In the genomic region with DNA sequence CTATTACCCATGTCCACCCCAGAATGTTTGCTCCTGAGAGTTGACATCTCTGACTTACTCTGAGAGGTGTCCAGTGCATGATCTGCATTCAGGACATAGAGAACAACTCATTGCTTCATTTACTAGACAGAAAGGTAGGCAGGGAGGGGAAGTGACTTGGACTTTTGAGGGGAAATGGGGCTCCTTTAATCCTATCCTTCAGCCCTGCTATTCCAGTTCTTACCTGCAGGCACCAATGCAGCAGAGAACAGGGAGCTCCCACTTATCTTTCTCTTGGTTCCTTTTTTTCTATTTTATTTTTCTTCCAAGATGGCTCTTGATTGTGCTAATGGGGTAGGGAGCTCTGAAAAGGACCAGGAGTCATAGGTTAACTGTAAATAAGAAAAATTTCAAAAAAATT, we compare ENCODE assay signal across 40 mouse cellular contexts. TPM values are rescaled to one million over a fixed set of nuclear protein-coding genes. Genes with fewer than 3 reads are reported as not detected.
DNase-seq lines count a peak whose midpoint lies in the region; ATAC-seq and TF ChIP-seq lines count a peak whose summit lies in the region.
"Had no signal": no experiment of that assay in that cellular context is flagged by ENCODE, and none has a peak within 500 bp of the region (broad histone marks: within the 10 kb centered on the region; RNA-seq: fewer than 3 reads in every experiment).

No protein-coding gene starts in this region.

- no peak overlapping the region for H3K9ac ChIP-seq in intestine, postnatal 0 days (ENCODE audit: low read depth, low read length)
- H3K9ac ChIP-seq in intestine, embryonic 16.5 days (ENCODE audit: low read depth, low read length) = no peak overlapping the region
- H3K9ac ChIP-seq in lung, postnatal 0 days (replicated peaks; ENCODE audit: low read depth) = no peak overlapping the region
- H3K9ac ChIP-seq: hindbrain, embryonic 12.5 days; limb, embryonic 15.5 days; lung, embryonic 15.5 days; midbrain, embryonic 12.5 days had no signal

- H3K36me3 ChIP-seq in intestine, postnatal 0 days (ENCODE audit: control insufficient read depth, insufficient read depth) = peaks cover 5% of the 10 kb centered on the region; the same call in 1 of the 2 replicates
- no peaks in the 10 kb centered on the region for H3K36me3 ChIP-seq in intestine, embryonic 16.5 days (ENCODE audit: control insufficient read depth, insufficient read depth, low read length)
- H3K36me3 ChIP-seq in lung, postnatal 0 days (ENCODE audit: insufficient read depth, low read length) = no peaks in the 10 kb centered on the region

- DNase-seq in lung, postnatal 0 days (ENCODE audit: low spot score) = no peak
- no peak for DNase-seq in lung, adult 2 months
- DNase-seq in R1 (ENCODE audit: low read depth, low spot score) = peak; percentile 21
- DNase-seq in heart, postnatal 10 days = no peak
- DNase-seq in thymus, postnatal 4 days = no peak
- DNase-seq: cerebellum, adult 8-10 months; cerebellum, postnatal 25 days; embryo, embryonic 11 days; gastrocnemius, postnatal 14 days; heart, postnatal 36 days; lung, postnatal 36 days; retina, postnatal 1 day; right cerebral cortex, postnatal 14 days had no signal

- no peak overlapping the region for H3K4me2 ChIP-seq in intestine, postnatal 0 days (replicated peaks; ENCODE audit: low read depth)
- H3K4me2 ChIP-seq in intestine, embryonic 16.5 days (ENCODE audit: low read depth, low read length) = no peak overlapping the region
- H3K4me2 ChIP-seq in lung, postnatal 0 days (replicated peaks; ENCODE audit: low read depth, low read length) = no peak overlapping the region

- TF ChIP-seq POLR2A in lung, adult 2 months (IDR thresholded peaks at IDR 0.05; ENCODE audit: borderline replicate concordance, extremely low read depth, low read depth, low read length) = no peak

- H3K9me3 ChIP-seq in intestine, postnatal 0 days (ENCODE audit: control insufficient read depth) = no peaks in the 10 kb centered on the region
- H3K9me3 ChIP-seq in intestine, embryonic 16.5 days (ENCODE audit: control insufficient read depth, low read length) = no peaks in the 10 kb centered on the region
- no peaks in the 10 kb centered on the region for H3K9me3 ChIP-seq in lung, postnatal 0 days (ENCODE audit: low read length)
- H3K9me3 ChIP-seq: embryonic facial prominence, embryonic 13.5 days; forebrain, embryonic 10.5 days; heart, embryonic 10.5 days; heart, embryonic 15.5 days; hindbrain, embryonic 12.5 days; limb, embryonic 10.5 days; limb, embryonic 15.5 days; liver, embryonic 15.5 days; lung, embryonic 15.5 days; megakaryocyte, embryonic 14.5 days; midbrain, embryonic 12.5 days had no signal

- TF ChIP-seq EP300 in lung, postnatal 0 days (IDR thresholded peaks at IDR 0.05) = no peak

- no peaks in the 10 kb centered on the region for H3K27me3 ChIP-seq in intestine, postnatal 0 days (replicated peaks; ENCODE audit: control insufficient read depth, insufficient read depth, low read length)
- no peaks in the 10 kb centered on the region for H3K27me3 ChIP-seq in intestine, embryonic 16.5 days (replicated peaks; ENCODE audit: control insufficient read depth, insufficient read depth, low read length)
- H3K27me3 ChIP-seq in lung, postnatal 0 days (replicated peaks; ENCODE audit: insufficient read depth, low read length) = no peaks in the 10 kb centered on the region
- H3K27me3 ChIP-seq: heart, embryonic 15.5 days; limb, embryonic 15.5 days; megakaryocyte, embryonic 14.5 days had no signal

- no peak overlapping the region for H3K4me3 ChIP-seq in intestine, postnatal 0 days (ENCODE audit: low read depth, low read length)
- H3K4me3 ChIP-seq in intestine, embryonic 16.5 days (ENCODE audit: low read length) = no peak overlapping the region
- no peak overlapping the region for H3K4me3 ChIP-seq in lung, postnatal 0 days (ENCODE audit: low read depth, low read length)
- no peak overlapping the region for H3K4me3 ChIP-seq in lung, adult 2 months (replicated peaks; ENCODE audit: extremely low read depth, low read depth, low read length)

- peaks cover 2% of the 10 kb centered on the region for H3K4me1 ChIP-seq in intestine, postnatal 0 days (replicated peaks; ENCODE audit: control insufficient read depth, insufficient read depth, low read length)
- H3K4me1 ChIP-seq in intestine, embryonic 16.5 days (ENCODE audit: control insufficient read depth, insufficient read depth, low read length) = peaks cover 17% of the 10 kb centered on the region
- peaks cover 12% of the 10 kb centered on the region for H3K4me1 ChIP-seq in lung, postnatal 0 days (ENCODE audit: insufficient read depth, low read depth, low read length)
- peaks cover 11% of the 10 kb centered on the region for H3K4me1 ChIP-seq in lung, adult 2 months (ENCODE audit: control insufficient read depth, insufficient read depth, low read length)

- ATAC-seq in intestine, postnatal 0 days = no peak
- no peak for ATAC-seq in intestine, embryonic 16.5 days
- ATAC-seq in lung, postnatal 0 days = no peak
- 0 out of 2 replicates have a peak, but pooled peaks have one; percentile 10 for ATAC-seq in megakaryocyte progenitor cell, adult 5-6 weeks (replicated peaks; ENCODE audit: poor library complexity)
- ATAC-seq: forebrain, embryonic 16.5 days; inflammation-experienced regulatory T-cells, adult 6 months had no signal

- H3K27ac ChIP-seq in intestine, postnatal 0 days (ENCODE audit: low read depth, low read length) = no peak overlapping the region
- no peak overlapping the region for H3K27ac ChIP-seq in intestine, embryonic 16.5 days (ENCODE audit: low read length)
- no peak overlapping the region for H3K27ac ChIP-seq in lung, postnatal 0 days (ENCODE audit: low read length)
- H3K27ac ChIP-seq: embryonic facial prominence, embryonic 13.5 days; forebrain, embryonic 10.5 days; heart, embryonic 10.5 days; heart, embryonic 15.5 days; hindbrain, embryonic 12.5 days; limb, embryonic 10.5 days; limb, embryonic 15.5 days; liver, embryonic 15.5 days; lung, embryonic 15.5 days; midbrain, embryonic 12.5 days had no signal

- intact Hi-C loops in heart, postnatal 10 days (cut with DNase I) = no loop called here

- TF ChIP-seq CTCF in intestine, postnatal 0 days (IDR thresholded peaks at IDR 0.05; ENCODE audit: low read depth) = 0 out of 2 replicates have a peak, but pooled peaks have one; percentile 20
- TF ChIP-seq CTCF in lung, postnatal 0 days (IDR thresholded peaks at IDR 0.05) = 0 out of 2 replicates have a peak, but pooled peaks have one; percentile 17
- no peak for TF ChIP-seq CTCF in lung, adult 2 months (IDR thresholded peaks at IDR 0.05; ENCODE audit: insufficient read depth, low read length)

RNA-seq across cellular contexts. Expression of a gene that starts 1.6 kb away (rescaled TPM):
- 27.4 and 28.2 TPM in 2 replicates for polyA plus RNA-seq in intestine, postnatal 0 days (2015; fragmentation: Nextera tagmentation; extraction: Ambion mirVana)
- 29.0 and 53.6 TPM in 2 replicates for polyA plus RNA-seq in intestine, embryonic 16.5 days (2015; fragmentation: Nextera tagmentation; extraction: Ambion mirVana)
- 46.1 and 52.1 TPM in 2 replicates for polyA plus RNA-seq in lung, postnatal 0 days (2015; fragmentation: Nextera tagmentation; extraction: Ambion mirVana)
- 56.5 and 64.3 TPM in 2 replicates for polyA plus RNA-seq in lung, adult 2 months (2012; rRNA removed)
- 47.2 and 67.1 TPM in 2 replicates for total RNA-seq in megakaryocyte progenitor cell, adult 5-6 weeks (2015)
- 123 and 143 TPM in 2 replicates for total RNA-seq in megakaryocyte progenitor cell, adult 5-6 weeks (2017)
- 10 to 100 TPM; 76.0 to 76.1 TPM for total RNA-seq in heart, postnatal 10 days (2021)

RNA-seq across cellular contexts. Expression of a gene that starts 23.9 kb away (rescaled TPM):
- polyA plus RNA-seq in intestine, postnatal 0 days (2015; fragmentation: Nextera tagmentation; extraction: Ambion mirVana) = 5.3 and 6.1 TPM in 2 replicates
- 10.7 and 13.2 TPM in 2 replicates for polyA plus RNA-seq in intestine, embryonic 16.5 days (2015; fragmentation: Nextera tagmentation; extraction: Ambion mirVana)
- 6.8 and 8.0 TPM in 2 replicates for polyA plus RNA-seq in lung, postnatal 0 days (2015; fragmentation: Nextera tagmentation; extraction: Ambion mirVana)
- polyA plus RNA-seq in lung, adult 2 months (2012; rRNA removed) = 31.7 and 33.2 TPM in 2 replicates
- total RNA-seq in megakaryocyte progenitor cell, adult 5-6 weeks (2015) = 10.3 and 15.5 TPM in 2 replicates
- 11.7 and 13.6 TPM in 2 replicates for total RNA-seq in megakaryocyte progenitor cell, adult 5-6 weeks (2017)
- total RNA-seq in heart, postnatal 10 days (2021) = 1 to 10 TPM; 5.0 to 6.2 TPM

RNA-seq across cellular contexts. Expression of a gene that starts 24.3 kb away (rescaled TPM):
- polyA plus RNA-seq in intestine, postnatal 0 days (2015; fragmentation: Nextera tagmentation; extraction: Ambion mirVana) = 35.2 and 39.6 TPM in 2 replicates
- polyA plus RNA-seq in intestine, embryonic 16.5 days (2015; fragmentation: Nextera tagmentation; extraction: Ambion mirVana) = 75.0 and 81.5 TPM in 2 replicates
- polyA plus RNA-seq in lung, postnatal 0 days (2015; fragmentation: Nextera tagmentation; extraction: Ambion mirVana) = 46.8 and 47.0 TPM in 2 replicates
- polyA plus RNA-seq in lung, adult 2 months (2012; rRNA removed) = 45.3 and 67.2 TPM in 2 replicates
- 102 and 115 TPM in 2 replicates for total RNA-seq in megakaryocyte progenitor cell, adult 5-6 weeks (2015)
- total RNA-seq in megakaryocyte progenitor cell, adult 5-6 weeks (2017) = 124 and 152 TPM in 2 replicates
- 10 to 100 TPM; 30.9 to 32.6 TPM for total RNA-seq in heart, postnatal 10 days (2021)

RNA-seq across cellular contexts. Expression of a gene that starts 42.2 kb away (rescaled TPM):
- not detected in 2 replicates for polyA plus RNA-seq in intestine, postnatal 0 days (2015; fragmentation: Nextera tagmentation; extraction: Ambion mirVana)
- polyA plus RNA-seq in intestine, embryonic 16.5 days (2015; fragmentation: Nextera tagmentation; extraction: Ambion mirVana) = not detected in 2 replicates
- polyA plus RNA-seq in lung, postnatal 0 days (2015; fragmentation: Nextera tagmentation; extraction: Ambion mirVana) = not detected in 2 replicates
- polyA plus RNA-seq in lung, adult 2 months (2012; rRNA removed) = not detected in 2 replicates
- not detected in 2 replicates for total RNA-seq in megakaryocyte progenitor cell, adult 5-6 weeks (2015)
- not detected in 2 replicates for total RNA-seq in megakaryocyte progenitor cell, adult 5-6 weeks (2017)
- not detected for total RNA-seq in heart, postnatal 10 days (2021)
- total RNA-seq: adrenal gland, postnatal 10 days; gastrocnemius, postnatal 14 days; heart, postnatal 36 days; layer of hippocampus, adult 18-20 months; layer of hippocampus, postnatal 14 days; left cerebral cortex, postnatal 10 days; monocyte, adult 5-6 weeks had no signal
- polyA plus RNA-seq: forebrain, embryonic 10.5 days; heart, embryonic 10.5 days; heart, embryonic 15.5 days; hindbrain, embryonic 12.5 days; inflammation-experienced regulatory T-cells, adult 6 months; kidney, adult 2 months; limb, embryonic 10.5 days; liver, embryonic 15.5 days; lung, embryonic 15.5 days; midbrain, embryonic 12.5 days; neural tube, embryonic 14.5 days; small intestine, adult 2 months; stomach, embryonic 14.5 days; urinary bladder, adult 2 months had no signal

RNA-seq across cellular contexts. Expression of a gene that starts 43.4 kb away (rescaled TPM):
- polyA plus RNA-seq in intestine, postnatal 0 days (2015; fragmentation: Nextera tagmentation; extraction: Ambion mirVana) = not detected in 2 replicates
- polyA plus RNA-seq in intestine, embryonic 16.5 days (2015; fragmentation: Nextera tagmentation; extraction: Ambion mirVana) = 0.32 TPM in 1 of 2 replicates, not detected in the other
- not detected in 2 replicates for polyA plus RNA-seq in lung, postnatal 0 days (2015; fragmentation: Nextera tagmentation; extraction: Ambion mirVana)
- polyA plus RNA-seq in lung, adult 2 months (2012; rRNA removed) = not detected in 2 replicates
- not detected in 2 replicates for total RNA-seq in megakaryocyte progenitor cell, adult 5-6 weeks (2015)
- total RNA-seq in megakaryocyte progenitor cell, adult 5-6 weeks (2017) = not detected in 2 replicates
- not detected for total RNA-seq in heart, postnatal 10 days (2021)
- total RNA-seq: adrenal gland, postnatal 10 days; gastrocnemius, postnatal 14 days; heart, postnatal 36 days; layer of hippocampus, adult 18-20 months; layer of hippocampus, postnatal 14 days; left cerebral cortex, postnatal 10 days; monocyte, adult 5-6 weeks had no signal
- polyA plus RNA-seq: C2C12; embryonic facial prominence, embryonic 13.5 days; heart, embryonic 15.5 days; hindbrain, embryonic 12.5 days; inflammation-experienced regulatory T-cells, adult 6 months; limb, embryonic 10.5 days; limb, embryonic 15.5 days; liver, embryonic 15.5 days; lung, embryonic 15.5 days; small intestine, adult 2 months; stomach, embryonic 14.5 days; urinary bladder, adult 2 months had no signal
